In the genomic region with DNA sequence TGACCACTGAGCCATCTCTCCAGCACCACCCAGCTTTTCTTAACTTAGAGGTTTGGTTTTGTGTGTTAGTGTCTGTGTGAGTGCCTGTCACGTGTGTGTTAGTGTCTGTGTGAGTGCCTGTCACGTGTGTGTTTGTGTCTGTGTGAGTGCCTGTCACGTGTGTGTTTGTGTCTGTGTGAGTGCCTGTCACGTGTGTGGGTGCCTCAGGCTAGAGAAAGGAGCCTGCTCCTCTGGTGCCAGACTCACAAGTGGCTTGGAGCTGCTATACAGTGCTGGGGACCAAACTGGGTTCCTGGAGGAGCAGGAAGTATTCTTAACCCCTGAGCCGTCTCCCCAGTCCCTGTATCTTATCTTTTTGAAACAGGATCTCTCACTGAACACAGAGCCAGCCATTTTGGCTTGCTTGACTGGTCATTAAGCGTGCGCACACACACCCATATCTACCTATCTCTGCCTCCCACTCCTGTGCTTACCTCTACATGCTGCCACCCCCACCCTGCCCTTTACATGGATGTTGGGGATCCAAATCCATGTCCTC, we compare ENCODE assay signal across 13 mouse cellular contexts. TPM values are rescaled to one million over a fixed set of nuclear protein-coding genes. Genes with fewer than 3 reads are reported as not detected.
DNase-seq lines count a peak whose midpoint lies in the region; ATAC-seq lines count a peak whose summit lies in the region.
"Had no signal": no experiment of that assay in that cellular context is flagged by ENCODE, and none has a peak within 500 bp of the region (broad histone marks: within the 10 kb centered on the region; RNA-seq: fewer than 3 reads in every experiment).

No protein-coding gene starts in this region.

- H3K36me3 ChIP-seq in limb, embryonic 13.5 days, result peaks cover 84% of the 10 kb centered on the region
- peaks cover 95% of the 10 kb centered on the region for H3K36me3 ChIP-seq in limb, embryonic 10.5 days
- peaks cover 84% of the 10 kb centered on the region for H3K36me3 ChIP-seq in hindbrain, embryonic 13.5 days

- peak; percentile 64; the same call in 1 of the 2 replicates for ATAC-seq in limb, embryonic 13.5 days (ENCODE audit: low FRiP score, low read depth)
- ATAC-seq in erythroid progenitor cell, adult 5-6 weeks (replicated peaks; ENCODE audit: low FRiP score, poor library complexity, severe bottlenecking), result peak; percentile 93
- ATAC-seq in megakaryocyte progenitor cell, adult 5-6 weeks (replicated peaks; ENCODE audit: poor library complexity), result peak; percentile 94
- no peak for ATAC-seq in hindbrain, embryonic 13.5 days (ENCODE audit: low FRiP score)

- no peak for DNase-seq in limb, embryonic 10.5 days (ENCODE audit: low spot score)
- DNase-seq in c-Kit-negative CD71-positive TER-119-positive erythroid progenitor cells, embryonic 14.5 days (ENCODE audit: low read depth, low spot score), result peak; percentile 50
- no peak for DNase-seq in ovary, adult 18-20 months (ENCODE audit: low spot score)
- DNase-seq: adrenal gland, postnatal 10 days; cerebellum, adult 18-20 months; embryo, embryonic 11 days; kidney, postnatal 25 days had no signal

- no peak overlapping the region for H3K4me3 ChIP-seq in limb, embryonic 13.5 days
- no peak overlapping the region for H3K4me3 ChIP-seq in limb, embryonic 10.5 days
- no peak overlapping the region for H3K4me3 ChIP-seq in hindbrain, embryonic 13.5 days
- H3K4me3 ChIP-seq: neural tube, embryonic 15.5 days had no signal

- no peaks in the 10 kb centered on the region for H3K4me1 ChIP-seq in limb, embryonic 13.5 days
- no peaks in the 10 kb centered on the region for H3K4me1 ChIP-seq in limb, embryonic 10.5 days
- no peaks in the 10 kb centered on the region for H3K4me1 ChIP-seq in hindbrain, embryonic 13.5 days (replicated peaks)
- H3K4me1 ChIP-seq: neural tube, embryonic 15.5 days had no signal

- H3K4me2 ChIP-seq in limb, embryonic 13.5 days (replicated peaks), result no peak overlapping the region
- H3K4me2 ChIP-seq in hindbrain, embryonic 13.5 days, result no peak overlapping the region
- H3K4me2 ChIP-seq: neural tube, embryonic 15.5 days had no signal

- H3K27me3 ChIP-seq in limb, embryonic 13.5 days, result no peaks in the 10 kb centered on the region
- no peaks in the 10 kb centered on the region for H3K27me3 ChIP-seq in limb, embryonic 10.5 days (ENCODE audit: low read depth, poor library complexity, severe bottlenecking)
- no peaks in the 10 kb centered on the region for H3K27me3 ChIP-seq in hindbrain, embryonic 13.5 days
- H3K27me3 ChIP-seq: neural tube, embryonic 15.5 days had no signal

- WGBS in limb, embryonic 13.5 days, result 92% methylated on average over 7 of the region's 7 CpGs
- WGBS in limb, embryonic 10.5 days, result 93% methylated on average over 7 of the region's 7 CpGs
- WGBS in hindbrain, embryonic 13.5 days, result 99% methylated on average over 7 of the region's 7 CpGs

- H3K27ac ChIP-seq in limb, embryonic 13.5 days, result no peak overlapping the region
- H3K27ac ChIP-seq in limb, embryonic 10.5 days, result no peak overlapping the region
- no peak overlapping the region for H3K27ac ChIP-seq in hindbrain, embryonic 13.5 days
- H3K27ac ChIP-seq: macrophage; neural tube, embryonic 15.5 days had no signal

- no peaks in the 10 kb centered on the region for H3K9me3 ChIP-seq in limb, embryonic 13.5 days
- H3K9me3 ChIP-seq in limb, embryonic 10.5 days (replicated peaks), result no peaks in the 10 kb centered on the region
- no peaks in the 10 kb centered on the region for H3K9me3 ChIP-seq in hindbrain, embryonic 13.5 days
- H3K9me3 ChIP-seq: neural tube, embryonic 15.5 days had no signal

- no peak overlapping the region for H3K9ac ChIP-seq in limb, embryonic 13.5 days
- H3K9ac ChIP-seq in hindbrain, embryonic 13.5 days, result no peak overlapping the region
- H3K9ac ChIP-seq: neural tube, embryonic 15.5 days had no signal

RNA-seq across cellular contexts. Expression of a gene that starts 29.5 kb away (rescaled TPM):
- polyA plus RNA-seq in limb, embryonic 13.5 days (2015; fragmentation: Nextera tagmentation; extraction: Ambion mirVana), result 115 and 122 TPM in 2 replicates
- polyA plus RNA-seq in limb, embryonic 10.5 days (2016; fragmentation: Nextera tagmentation; extraction: Ambion mirVana), result 106 and 125 TPM in 2 replicates
- 134 and 182 TPM in 2 replicates for total RNA-seq in erythroid progenitor cell, adult 5-6 weeks (2015; ENCODE audit: low replicate concordance)
- total RNA-seq in erythroid progenitor cell, adult 5-6 weeks (2017; ENCODE audit: low replicate concordance), result 329 and 333 TPM in 2 replicates
- total RNA-seq in megakaryocyte progenitor cell, adult 5-6 weeks (2015), result 80.6 and 99.0 TPM in 2 replicates
- total RNA-seq in megakaryocyte progenitor cell, adult 5-6 weeks (2017), result 108 and 140 TPM in 2 replicates
- 113 and 114 TPM in 2 replicates for polyA plus RNA-seq in hindbrain, embryonic 13.5 days (2015; fragmentation: Nextera tagmentation; extraction: Ambion mirVana)

RNA-seq across cellular contexts. Expression of a gene that starts 38.6 kb away (rescaled TPM):
- 40.3 and 44.8 TPM in 2 replicates for polyA plus RNA-seq in limb, embryonic 13.5 days (2015; fragmentation: Nextera tagmentation; extraction: Ambion mirVana)
- 70.8 and 79.1 TPM in 2 replicates for polyA plus RNA-seq in limb, embryonic 10.5 days (2016; fragmentation: Nextera tagmentation; extraction: Ambion mirVana)
- 103 and 115 TPM in 2 replicates for total RNA-seq in erythroid progenitor cell, adult 5-6 weeks (2015; ENCODE audit: low replicate concordance)
- total RNA-seq in erythroid progenitor cell, adult 5-6 weeks (2017; ENCODE audit: low replicate concordance), result 91.8 and 101 TPM in 2 replicates
- total RNA-seq in megakaryocyte progenitor cell, adult 5-6 weeks (2015), result 79.3 and 81.3 TPM in 2 replicates
- total RNA-seq in megakaryocyte progenitor cell, adult 5-6 weeks (2017), result 50.9 and 61.7 TPM in 2 replicates
- polyA plus RNA-seq in hindbrain, embryonic 13.5 days (2015; fragmentation: Nextera tagmentation; extraction: Ambion mirVana), result 23.2 and 24.9 TPM in 2 replicates
